Mouse (Mus musculus) cortical plate, adult 2 months (tissue): Measurements from ENCODE around the gene Vps26b.

Source experiments
- CTCF ChIP-seq: fragments of 200-500 bp; IDR thresholded peaks from 2 replicates; pipeline ENCODE4 v1.5.1; 2011; ENCODE audit warnings: mild to moderate bottlenecking, control low read depth, low read length; ENCODE audit not compliant: insufficient read depth; ENCODE audit errors: extremely low read depth
- POLR2A ChIP-seq: fragments of 200-500 bp; IDR thresholded peaks from 2 replicates; pipeline ENCODE4 v1.6.1; 2011; ENCODE audit warnings: mild to moderate bottlenecking, low read length, control low read depth; ENCODE audit not compliant: insufficient read depth; ENCODE audit errors: extremely low read depth

GRCm38 (mm10) chr9:27005231-27005630 lies 24.6 kb downstream of the Vps26b start:
- TF ChIP-seq CTCF (no peak), POLR2A (no peak)
